Mouse (Mus musculus): ENCODE results near the gene Mex3d. TPM values are rescaled to one million over a fixed set of nuclear protein-coding genes. Genes with fewer than 3 reads are reported as not detected.

The Mex3d gene
- polyA plus RNA-seq, 1 experiment from 2014 or later = 4.4 TPM

DNA sequence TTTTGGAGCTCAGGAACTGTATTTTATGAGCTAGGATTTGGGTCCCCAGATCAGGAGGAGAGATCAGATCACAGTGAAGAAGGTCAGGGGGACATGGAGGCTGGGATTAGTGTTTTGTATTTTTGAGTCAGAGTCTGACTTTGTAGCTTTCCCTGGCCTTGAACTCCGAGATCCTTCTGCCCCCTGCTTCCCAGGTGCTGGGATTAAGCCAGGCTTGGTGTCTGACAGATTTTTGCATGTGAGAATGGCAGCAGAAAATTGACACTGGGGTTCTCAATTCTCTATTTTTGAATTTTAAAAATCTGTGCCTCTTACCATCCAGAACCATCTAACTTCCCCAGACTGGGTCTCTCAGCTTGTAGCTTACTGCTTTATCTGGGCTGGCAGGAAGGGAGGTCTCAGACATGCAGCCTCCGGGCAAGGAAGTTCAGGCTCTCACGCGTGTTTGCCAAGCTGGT is 13.3 kb upstream of the Mex3d start:
- Histone ChIP-seq H3K4me3 (ENCODE audit: low read length) (no peak overlapping the region), H3K9ac (ENCODE audit: low read length) (peak overlapping the region; percentile 80), H3K27me3 (ENCODE audit: control insufficient read depth, insufficient read depth, low read depth, low read length) (no peaks in the 10 kb centered on the region), H3K4me2 (ENCODE audit: low read depth, low read length) (no peak overlapping the region; the same call in 1 of the 2 replicates), H3K27ac (ENCODE audit: low read length) (peak overlapping the region; percentile 93), H3K36me3 (ENCODE audit: control insufficient read depth, insufficient read depth, low read length) (peaks cover 16% of the 10 kb centered on the region), H3K9me3 (ENCODE audit: control insufficient read depth, low read length) (0 out of 2 replicates have a peak, but pooled peaks cover 3% of the 10 kb centered on the region), H3K4me1 (replicated peaks; ENCODE audit: control insufficient read depth, insufficient read depth, low read length) (peaks cover 31% of the 10 kb centered on the region)
- no peak for ATAC-seq (ENCODE audit: low read depth)
- 63% methylated on average over 4 of the region's 4 CpGs for WGBS

DNA sequence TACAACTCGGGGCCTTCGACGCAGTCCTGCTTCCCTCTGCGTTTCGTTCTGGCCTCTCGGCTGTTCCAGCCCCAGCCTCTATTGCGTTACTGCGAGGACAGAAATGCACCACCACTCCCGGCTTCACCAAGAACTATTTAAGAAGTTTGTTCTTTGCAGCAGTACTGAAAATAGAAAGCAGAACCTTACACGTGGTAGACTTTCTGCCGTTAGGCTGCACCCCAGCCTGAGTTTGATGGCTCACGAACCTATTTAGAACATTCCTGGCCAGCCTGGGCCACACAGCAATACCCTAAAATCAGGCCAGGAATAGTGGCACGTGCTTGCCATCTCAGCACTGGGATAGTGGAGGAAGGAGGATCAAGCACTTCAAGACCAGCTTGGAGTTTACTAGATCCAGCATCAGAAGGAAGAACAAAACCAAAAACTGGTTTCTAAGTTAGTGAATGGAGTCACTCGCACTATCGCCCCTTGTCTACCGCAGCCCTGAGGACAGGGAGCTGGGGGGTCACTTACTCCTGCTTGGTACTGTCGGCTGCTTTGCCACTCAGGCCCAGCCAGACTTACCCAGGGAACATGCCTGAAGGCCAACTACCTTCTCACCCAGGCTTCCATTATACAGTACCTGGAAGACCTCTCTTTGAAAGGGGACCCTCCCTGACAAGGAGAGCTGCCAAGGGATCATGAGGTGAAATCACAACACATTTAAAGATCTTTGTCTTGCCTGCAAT is 12.7 kb upstream of the Mex3d start:
- Histone ChIP-seq H3K4me2 (ENCODE audit: low read depth, low read length) (peak overlapping the region; percentile 74), H3K36me3 (ENCODE audit: control insufficient read depth, insufficient read depth, low read length) (peaks cover 21% of the 10 kb centered on the region), H3K9ac (ENCODE audit: low read length) (peak overlapping the region; percentile 80), H3K4me1 (replicated peaks; ENCODE audit: control insufficient read depth, insufficient read depth, low read length) (peaks cover 25% of the 10 kb centered on the region), H3K9me3 (ENCODE audit: control insufficient read depth, low read length) (0 out of 2 replicates have a peak, but pooled peaks cover 3% of the 10 kb centered on the region), H3K27me3 (ENCODE audit: control insufficient read depth, insufficient read depth, low read depth, low read length) (no peaks in the 10 kb centered on the region), H3K27ac (ENCODE audit: low read length) (peak overlapping the region; percentile 93), H3K4me3 (ENCODE audit: low read length) (peak overlapping the region; percentile 69)
- WGBS = 11% methylated on average over 17 of the region's 17 CpGs
- no peak for ATAC-seq (ENCODE audit: low read depth)

DNA sequence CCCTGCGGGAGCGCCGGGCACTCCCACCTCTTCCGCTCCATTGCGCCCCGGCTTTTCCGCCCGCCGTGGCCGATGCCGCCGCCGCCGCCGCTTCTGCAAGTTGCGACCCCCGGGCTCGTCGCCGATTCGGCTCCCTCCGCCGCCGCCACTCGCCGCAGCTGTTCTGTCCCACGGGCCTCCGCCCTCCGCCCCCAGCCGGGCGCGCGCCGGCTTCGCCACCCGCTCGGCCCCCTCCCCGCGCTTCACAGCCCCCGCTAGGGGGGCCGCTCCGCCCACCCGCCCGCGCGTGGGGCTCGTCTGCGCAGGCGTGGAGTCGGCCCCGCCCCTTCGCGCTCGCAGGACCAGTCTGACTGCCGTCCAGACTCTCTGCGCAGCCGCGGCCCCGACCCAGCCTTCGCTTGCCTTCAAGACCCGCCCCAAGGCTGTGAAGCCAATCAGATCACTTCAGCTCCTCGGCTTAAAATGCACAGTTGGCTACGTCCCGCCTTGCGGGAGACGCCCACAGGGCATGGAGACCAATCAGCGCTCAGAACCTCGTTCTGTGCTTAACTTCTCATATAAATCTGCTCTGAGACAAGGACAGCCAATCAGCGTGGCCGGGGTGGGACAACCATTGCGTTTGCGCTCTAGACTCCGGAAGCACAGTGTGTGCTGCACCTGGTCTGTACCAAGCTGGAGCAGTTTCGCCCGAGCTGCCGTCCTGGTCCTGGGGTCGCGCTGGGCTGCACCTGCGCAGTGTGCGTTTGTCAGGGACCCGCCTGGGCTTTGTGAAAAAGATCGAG is 11.9 kb upstream of the Mex3d start, which contains the start of gene Mbd3:
TSS of gene Mbd3 (minus strand) at position 360 of the 782 bp plus-strand sequence.
- H3K27me3 ChIP-seq (ENCODE audit: control insufficient read depth, insufficient read depth, low read depth, low read length) = no peaks in the 10 kb centered on the region
- 0 out of 2 replicates have a peak, but pooled peaks cover 3% of the 10 kb centered on the region for H3K9me3 ChIP-seq (ENCODE audit: control insufficient read depth, low read length)
- peaks cover 24% of the 10 kb centered on the region for H3K4me1 ChIP-seq (replicated peaks; ENCODE audit: control insufficient read depth, insufficient read depth, low read length)
- WGBS = under 1% methylated on average over 76 of the region's 82 CpGs
- H3K36me3 ChIP-seq (ENCODE audit: control insufficient read depth, insufficient read depth, low read length) = peaks cover 27% of the 10 kb centered on the region
- H3K27ac ChIP-seq (ENCODE audit: low read length) = peak within 1 kb of the TSS; percentile 99
- H3K9ac ChIP-seq (ENCODE audit: low read length) = peak within 1 kb of the TSS; percentile 94
- H3K4me3 ChIP-seq (ENCODE audit: low read length) = peak within 1 kb of the TSS; percentile 83
- H3K4me2 ChIP-seq (ENCODE audit: low read depth, low read length) = peak within 1 kb of the TSS; percentile 94
- peak; percentile 96 for ATAC-seq (ENCODE audit: low read depth)

DNA sequence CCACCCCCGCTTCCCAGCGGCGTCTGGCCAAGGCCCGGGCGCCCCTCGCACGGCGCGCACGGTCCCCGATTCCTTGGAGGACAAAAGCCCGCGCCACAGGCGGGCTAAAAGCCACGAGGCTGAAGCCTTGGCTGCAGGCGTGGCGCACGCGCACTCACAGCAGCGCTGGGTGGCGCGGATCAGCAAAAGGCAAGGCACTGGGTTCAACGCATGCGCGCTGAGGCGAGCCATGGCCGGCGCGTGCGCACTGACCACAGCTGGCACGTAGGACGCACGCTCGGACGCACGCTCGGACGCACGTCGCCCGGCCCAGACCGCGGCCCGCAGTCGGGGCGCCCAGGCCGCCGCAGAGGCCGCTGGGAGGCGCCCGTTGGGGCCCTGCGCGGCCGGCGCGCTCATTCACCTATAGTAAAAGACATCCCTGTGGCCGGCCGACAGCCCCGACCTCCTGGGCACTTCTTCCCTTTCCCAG is 11.3 kb upstream of the Mex3d start:
- Histone ChIP-seq H3K4me1 (replicated peaks; ENCODE audit: control insufficient read depth, insufficient read depth, low read length) (peaks cover 24% of the 10 kb centered on the region), H3K36me3 (ENCODE audit: control insufficient read depth, insufficient read depth, low read length) (peaks cover 33% of the 10 kb centered on the region), H3K27ac (ENCODE audit: low read length) (peak overlapping the region; percentile 99), H3K4me2 (ENCODE audit: low read depth, low read length) (peak overlapping the region; percentile 94), H3K4me3 (ENCODE audit: low read length) (peak overlapping the region; percentile 83), H3K9ac (ENCODE audit: low read length) (peak overlapping the region; percentile 94), H3K27me3 (ENCODE audit: control insufficient read depth, insufficient read depth, low read depth, low read length) (no peaks in the 10 kb centered on the region), H3K9me3 (ENCODE audit: control insufficient read depth, low read length) (0 out of 2 replicates have a peak, but pooled peaks cover 3% of the 10 kb centered on the region)
- WGBS = under 1% methylated on average over 58 of the region's 59 CpGs
- peak; percentile 88 for ATAC-seq (ENCODE audit: low read depth)

DNA sequence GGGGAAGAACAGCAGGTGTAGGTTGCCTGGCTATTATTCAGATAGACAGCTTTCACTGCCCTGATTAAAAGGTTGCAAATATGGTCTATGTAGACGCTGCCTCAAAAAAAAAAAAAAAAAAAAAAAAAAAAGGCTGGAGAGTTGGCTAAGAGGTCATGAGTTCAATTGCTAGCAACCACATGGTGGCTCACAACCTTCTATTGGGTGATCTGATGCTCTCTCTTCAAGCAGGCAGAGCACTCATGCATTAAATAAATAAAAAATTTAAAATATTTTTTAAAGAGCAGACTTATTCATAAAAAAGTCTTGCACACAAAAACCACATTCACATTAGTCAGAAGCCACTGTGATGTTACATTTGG is 10.7 kb upstream of the Mex3d start:
- no peak for ATAC-seq (ENCODE audit: low read depth)
- Histone ChIP-seq H3K4me3 (ENCODE audit: low read length) (peak overlapping the region; percentile 83), H3K4me2 (ENCODE audit: low read depth, low read length) (peak overlapping the region; percentile 94), H3K27ac (ENCODE audit: low read length) (peak overlapping the region; percentile 99), H3K4me1 (replicated peaks; ENCODE audit: control insufficient read depth, insufficient read depth, low read length) (peaks cover 24% of the 10 kb centered on the region), H3K36me3 (ENCODE audit: control insufficient read depth, insufficient read depth, low read length) (peaks cover 34% of the 10 kb centered on the region), H3K9ac (ENCODE audit: low read length) (peak overlapping the region; percentile 94), H3K9me3 (ENCODE audit: control insufficient read depth, low read length) (0 out of 2 replicates have a peak, but pooled peaks cover under 1% of the 10 kb centered on the region), H3K27me3 (ENCODE audit: control insufficient read depth, insufficient read depth, low read depth, low read length) (no peaks in the 10 kb centered on the region)
- 0% methylated on average over 1 of the region's 1 CpGs for WGBS

DNA sequence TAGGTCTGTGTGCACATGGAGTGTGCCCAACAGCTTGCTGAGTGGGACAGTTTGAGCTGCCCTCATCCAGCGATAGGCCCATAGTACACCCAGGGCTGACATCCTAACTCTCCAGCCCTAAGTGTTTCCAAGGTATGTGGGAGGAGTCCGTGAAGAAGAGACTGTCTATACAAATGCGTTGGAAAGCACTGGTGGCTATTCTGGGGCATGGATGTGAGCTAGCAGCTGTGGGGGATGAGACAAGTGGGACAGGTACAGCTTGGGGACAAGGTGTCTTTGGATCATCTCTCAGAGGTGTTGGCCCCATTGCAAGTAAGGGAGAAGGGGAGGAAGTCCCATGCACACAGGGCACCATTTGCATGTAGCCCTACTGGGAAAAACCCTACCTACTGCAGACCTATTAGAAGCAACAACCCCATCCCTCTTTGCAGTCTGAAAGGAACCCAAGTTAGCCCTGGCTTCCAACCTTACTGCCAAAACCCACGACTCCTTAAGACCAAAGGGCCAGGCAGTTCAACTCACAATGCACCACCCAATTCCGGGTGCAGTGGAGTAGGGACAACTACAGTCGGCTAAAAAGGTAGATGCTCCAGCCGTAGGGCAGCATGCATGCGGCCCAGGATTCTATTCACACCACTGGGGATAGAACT is 10.2 kb upstream of the Mex3d start:
- Histone ChIP-seq H3K9ac (ENCODE audit: low read length) (peak overlapping the region; percentile 94), H3K27me3 (ENCODE audit: control insufficient read depth, insufficient read depth, low read depth, low read length) (no peaks in the 10 kb centered on the region), H3K4me3 (ENCODE audit: low read length) (peak overlapping the region; percentile 83), H3K9me3 (ENCODE audit: control insufficient read depth, low read length) (no peaks in the 10 kb centered on the region), H3K36me3 (ENCODE audit: control insufficient read depth, insufficient read depth, low read length) (peaks cover 34% of the 10 kb centered on the region), H3K27ac (ENCODE audit: low read length) (peak overlapping the region; percentile 99), H3K4me2 (ENCODE audit: low read depth, low read length) (peak overlapping the region; percentile 94), H3K4me1 (replicated peaks; ENCODE audit: control insufficient read depth, insufficient read depth, low read length) (peaks cover 24% of the 10 kb centered on the region)
- ATAC-seq (ENCODE audit: low read depth) = no peak
- 30% methylated on average over 8 of the region's 8 CpGs for WGBS

DNA sequence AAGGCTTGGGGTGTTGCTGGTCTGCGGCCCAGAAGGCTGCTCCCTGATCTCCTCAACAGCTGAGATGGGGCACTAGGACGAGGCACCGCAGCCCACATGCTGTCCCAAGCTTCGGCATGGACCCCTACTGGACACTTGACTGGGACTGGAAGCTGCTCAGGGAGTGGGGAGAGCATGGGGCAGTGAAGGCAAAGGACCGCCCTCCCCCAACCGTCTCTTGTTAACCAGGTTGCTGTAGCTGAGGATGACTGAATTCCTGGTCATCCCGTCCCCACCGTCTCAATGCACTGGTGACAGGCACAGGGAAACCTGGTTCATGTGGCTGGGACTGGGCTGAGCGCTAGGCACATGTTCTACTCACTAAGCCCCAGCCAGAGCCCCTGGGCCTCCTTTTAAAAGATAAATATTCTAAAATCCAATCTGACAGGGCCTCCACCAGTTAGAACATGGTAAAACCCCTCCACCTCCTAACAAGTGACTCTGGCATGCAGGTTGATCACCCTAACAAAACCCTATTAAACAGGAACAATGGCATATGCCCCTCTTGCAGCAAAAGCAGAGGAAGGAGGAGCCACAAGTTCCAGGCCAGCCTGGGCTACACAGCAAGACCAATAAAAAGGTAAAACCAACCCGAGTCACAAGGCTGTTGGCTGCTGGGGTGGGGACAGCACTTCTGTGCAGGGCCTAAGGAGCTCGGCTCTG is 9.5 kb upstream of the Mex3d start:
- Histone ChIP-seq H3K27me3 (ENCODE audit: control insufficient read depth, insufficient read depth, low read depth, low read length) (no peaks in the 10 kb centered on the region), H3K4me3 (ENCODE audit: low read length) (peak overlapping the region; percentile 83), H3K36me3 (ENCODE audit: control insufficient read depth, insufficient read depth, low read length) (peaks cover 35% of the 10 kb centered on the region), H3K4me1 (replicated peaks; ENCODE audit: control insufficient read depth, insufficient read depth, low read length) (peaks cover 24% of the 10 kb centered on the region), H3K4me2 (ENCODE audit: low read depth, low read length) (peak overlapping the region; percentile 94), H3K9me3 (ENCODE audit: control insufficient read depth, low read length) (no peaks in the 10 kb centered on the region), H3K27ac (ENCODE audit: low read length) (0 out of 2 replicates have a peak overlapping the region, but pooled peaks have one; percentile 99), H3K9ac (ENCODE audit: low read length) (peak overlapping the region; percentile 94)
- 83% methylated on average over 11 of the region's 11 CpGs for WGBS
- ATAC-seq (ENCODE audit: low read depth) = no peak

DNA sequence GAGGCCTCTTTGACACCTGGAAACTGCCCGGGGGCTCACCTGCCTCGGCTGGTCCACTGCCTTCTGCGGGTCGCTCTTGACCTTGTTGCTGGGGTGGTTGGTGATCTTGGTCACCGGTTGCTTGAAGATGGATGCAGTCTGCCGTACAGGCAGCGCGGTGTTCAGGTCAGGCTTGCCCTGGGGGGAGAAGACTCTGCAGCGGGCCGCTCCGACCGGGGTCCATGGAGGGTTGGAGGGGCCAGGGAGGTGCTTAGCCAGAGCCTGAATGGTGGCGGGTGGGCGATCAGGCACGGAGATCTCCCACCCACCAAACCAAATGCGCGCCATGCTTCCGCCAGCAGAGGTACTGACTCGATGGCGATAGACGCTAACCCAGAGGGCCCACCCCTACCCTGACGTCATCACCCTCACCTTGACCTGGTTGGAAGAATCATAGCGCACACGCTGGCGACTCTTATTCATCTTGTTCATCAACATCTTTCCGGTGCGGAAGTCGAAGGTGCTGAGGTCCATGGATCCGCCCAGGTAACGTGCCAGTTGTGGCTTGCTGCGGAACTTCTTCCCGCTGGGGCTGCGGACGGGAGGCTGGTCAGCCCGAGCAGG is 7.7 kb upstream of the Mex3d start:
- Histone ChIP-seq H3K27ac (ENCODE audit: low read length) (no peak overlapping the region), H3K4me1 (replicated peaks; ENCODE audit: control insufficient read depth, insufficient read depth, low read length) (peaks cover 16% of the 10 kb centered on the region), H3K36me3 (ENCODE audit: control insufficient read depth, insufficient read depth, low read length) (peaks cover 47% of the 10 kb centered on the region), H3K4me3 (ENCODE audit: low read length) (no peak overlapping the region), H3K9me3 (ENCODE audit: control insufficient read depth, low read length) (no peaks in the 10 kb centered on the region), H3K9ac (ENCODE audit: low read length) (no peak overlapping the region), H3K27me3 (ENCODE audit: control insufficient read depth, insufficient read depth, low read depth, low read length) (no peaks in the 10 kb centered on the region), H3K4me2 (ENCODE audit: low read depth, low read length) (no peak overlapping the region)
- 94% methylated on average over 35 of the region's 35 CpGs for WGBS
- no peak for ATAC-seq (ENCODE audit: low read depth)

Measured in lung, embryonic 16.5 days (tissue).